Mouse (Mus musculus): ENCODE data around the gene Prlr. TPM values are rescaled to one million over a fixed set of nuclear protein-coding genes. Genes with fewer than 3 reads are reported as not detected.

Gene Prlr
- total and polyA plus RNA-seq, 3 experiments, result 1.1 to 5.5 (median 3.0) TPM

- no peak for DNase-seq
- intact Hi-C loops (cut with DNase I), result no loop called here
- Histone ChIP-seq H3K4me1 (ENCODE audit: control insufficient read depth, insufficient read depth, low read length) (no peaks in the 10 kb centered on the region), H3K36me3 (ENCODE audit: control insufficient read depth, insufficient read depth, low read length) (no peaks in the 10 kb centered on the region), H3K27ac (no peak overlapping the region), H3K4me3 (no peak overlapping the region), H3K27me3 (ENCODE audit: control insufficient read depth, insufficient read depth, low read length) (no peaks in the 10 kb centered on the region), H3K79me2 (replicated peaks; ENCODE audit: control insufficient read depth, insufficient read depth, low read length) (no peaks in the 10 kb centered on the region), H3K9ac (ENCODE audit: low read depth, low read length) (no peak overlapping the region)
- 88% methylated on average over 6 of the region's 6 CpGs for WGBS
- TF ChIP-seq EP300 (IDR thresholded peaks at IDR 0.05; ENCODE audit: insufficient read depth, low read depth, low read length), result no peak
Observed at GRCm38 (mm10) chr15:10175078-10175477, 2.0 kb upstream of the Prlr start.

- intact Hi-C loops (cut with DNase I), result no loop called here
Observed at GRCm38 (mm10) chr15:10175656-10176055, 1.4 kb upstream of the Prlr start.

DNA sequence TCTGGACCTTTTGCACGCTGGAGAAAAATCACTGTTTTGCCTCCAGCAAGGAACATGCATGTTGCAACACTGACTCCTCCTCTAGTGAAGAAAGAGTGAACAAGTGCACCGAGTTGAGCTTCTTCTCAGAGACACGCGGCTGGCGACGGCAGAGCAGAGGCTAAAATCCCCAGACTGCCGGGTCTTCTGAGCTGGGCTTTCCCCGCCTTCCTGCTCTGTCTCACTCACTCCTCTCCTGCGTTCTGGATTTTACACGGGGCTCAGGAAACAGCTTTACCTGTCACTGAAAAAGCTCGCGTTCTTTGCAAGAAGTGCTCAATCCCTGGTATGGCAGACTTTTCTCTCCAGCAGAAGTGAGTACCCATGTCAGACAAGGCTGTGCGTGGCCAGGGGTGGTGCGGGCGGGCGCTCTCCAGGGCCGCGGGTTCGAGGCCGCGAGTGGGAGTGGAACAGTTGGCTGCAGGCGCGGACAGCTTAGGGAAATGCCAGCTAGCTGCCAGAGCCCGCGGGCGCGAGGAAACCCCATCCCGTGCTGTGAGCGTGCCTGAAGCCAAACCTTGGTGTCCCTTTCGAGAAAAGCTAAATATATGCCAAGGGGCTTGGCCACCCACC lies 587 bp downstream of the Prlr start:
- H3K4me1 ChIP-seq (ENCODE audit: control insufficient read depth, insufficient read depth, low read length), result no peaks in the 10 kb centered on the region
- no peaks in the 10 kb centered on the region for H3K27me3 ChIP-seq (ENCODE audit: control insufficient read depth, insufficient read depth, low read length)
- H3K4me3 ChIP-seq, result peak overlapping the region; percentile 38
- H3K79me2 ChIP-seq (replicated peaks; ENCODE audit: control insufficient read depth, insufficient read depth, low read length), result no peaks in the 10 kb centered on the region
- H3K36me3 ChIP-seq (ENCODE audit: control insufficient read depth, insufficient read depth, low read length), result no peaks in the 10 kb centered on the region
- WGBS, result 2% methylated on average over 30 of the region's 30 CpGs
- TF ChIP-seq POLR2A (IDR thresholded peaks at IDR 0.05; ENCODE audit: insufficient read depth, low read depth, low read length), result no peak
- TF ChIP-seq CTCF (IDR thresholded peaks at IDR 0.05), result no peak
- no peak for TF ChIP-seq EP300 (IDR thresholded peaks at IDR 0.05; ENCODE audit: insufficient read depth, low read depth, low read length)
- H3K27ac ChIP-seq, result no peak overlapping the region
- peak; percentile 12 to 28 for DNase-seq
- H3K9ac ChIP-seq (ENCODE audit: low read depth, low read length), result peak overlapping the region; percentile 11; the same call in 1 of the 2 replicates
- intact Hi-C loops (cut with DNase I), result no loop called here

More at GRCm38 (mm10) chr15:10175656-10176055, 1.4 kb upstream of the Prlr start:
- no peak for TF ChIP-seq CTCF (IDR thresholded peaks at IDR 0.05)
- no peak for TF ChIP-seq POLR2A (IDR thresholded peaks at IDR 0.05; ENCODE audit: insufficient read depth, low read depth, low read length)
- no peak for TF ChIP-seq EP300 (IDR thresholded peaks at IDR 0.05; ENCODE audit: insufficient read depth, low read depth, low read length)
- WGBS, result 67% methylated on average over 7 of the region's 7 CpGs
- no peak for DNase-seq
- no peak overlapping the region for H3K4me3 ChIP-seq
- H3K79me2 ChIP-seq (replicated peaks; ENCODE audit: control insufficient read depth, insufficient read depth, low read length), result no peaks in the 10 kb centered on the region
- H3K27ac ChIP-seq, result no peak overlapping the region
- no peak overlapping the region for H3K9ac ChIP-seq (ENCODE audit: low read depth, low read length)
- no peaks in the 10 kb centered on the region for H3K36me3 ChIP-seq (ENCODE audit: control insufficient read depth, insufficient read depth, low read length)
- H3K4me1 ChIP-seq (ENCODE audit: control insufficient read depth, insufficient read depth, low read length), result no peaks in the 10 kb centered on the region
- no peaks in the 10 kb centered on the region for H3K27me3 ChIP-seq (ENCODE audit: control insufficient read depth, insufficient read depth, low read length)

GRCm38 (mm10) chr15:10178131-10178566 lies 1.1 kb downstream of the Prlr start:
- DNase-seq, result peak in 1 of 2 experiments; percentile 8
- no peaks in the 10 kb centered on the region for H3K79me2 ChIP-seq (replicated peaks; ENCODE audit: control insufficient read depth, insufficient read depth, low read length)
- H3K4me1 ChIP-seq (ENCODE audit: control insufficient read depth, insufficient read depth, low read length), result no peaks in the 10 kb centered on the region
- H3K27me3 ChIP-seq (ENCODE audit: control insufficient read depth, insufficient read depth, low read length), result no peaks in the 10 kb centered on the region
- no peak overlapping the region for H3K9ac ChIP-seq (ENCODE audit: low read depth, low read length)
- no peaks in the 10 kb centered on the region for H3K36me3 ChIP-seq (ENCODE audit: control insufficient read depth, insufficient read depth, low read length)
- TF ChIP-seq CTCF (IDR thresholded peaks at IDR 0.05) (no peak), EP300 (IDR thresholded peaks at IDR 0.05; ENCODE audit: insufficient read depth, low read depth, low read length) (no peak), POLR2A (IDR thresholded peaks at IDR 0.05; ENCODE audit: insufficient read depth, low read depth, low read length) (no peak)
- peak overlapping the region; percentile 38 for H3K4me3 ChIP-seq
- 6% methylated on average over 10 of the region's 10 CpGs for WGBS
- no peak overlapping the region for H3K27ac ChIP-seq
- intact Hi-C loops (cut with DNase I), result no loop called here

DNA sequence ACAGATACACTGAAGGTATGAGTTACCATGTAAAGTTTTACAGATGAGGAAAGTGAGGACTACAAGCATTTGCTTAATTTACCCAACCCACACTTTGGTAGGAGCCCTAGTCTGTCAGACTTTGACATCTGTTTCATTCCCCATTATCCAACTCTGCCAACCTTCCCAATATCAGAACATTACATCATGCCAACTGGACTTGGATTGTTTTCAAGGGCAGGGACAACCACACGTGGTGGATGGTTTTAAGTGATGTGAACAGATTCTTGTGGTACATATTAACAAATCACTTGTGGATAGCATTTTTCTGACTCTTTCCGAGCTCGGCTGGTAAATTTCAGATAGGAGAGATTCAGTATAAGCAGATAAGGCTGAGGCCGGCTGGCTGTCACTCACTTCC lies 3.7 kb downstream of the Prlr start:
- intact Hi-C loops (cut with DNase I), result no loop called here
- Histone ChIP-seq H3K4me1 (ENCODE audit: control insufficient read depth, insufficient read depth, low read length) (no peaks in the 10 kb centered on the region), H3K79me2 (replicated peaks; ENCODE audit: control insufficient read depth, insufficient read depth, low read length) (no peaks in the 10 kb centered on the region), H3K27ac (no peak overlapping the region), H3K4me3 (no peak overlapping the region), H3K36me3 (ENCODE audit: control insufficient read depth, insufficient read depth, low read length) (no peaks in the 10 kb centered on the region), H3K27me3 (ENCODE audit: control insufficient read depth, insufficient read depth, low read length) (no peaks in the 10 kb centered on the region), H3K9ac (ENCODE audit: low read depth, low read length) (no peak overlapping the region)
- WGBS, result 58% methylated on average over 4 of the region's 4 CpGs
- TF ChIP-seq CTCF (IDR thresholded peaks at IDR 0.05) (no peak), POLR2A (IDR thresholded peaks at IDR 0.05; ENCODE audit: insufficient read depth, low read depth, low read length) (no peak)
- no peak for DNase-seq

DNA sequence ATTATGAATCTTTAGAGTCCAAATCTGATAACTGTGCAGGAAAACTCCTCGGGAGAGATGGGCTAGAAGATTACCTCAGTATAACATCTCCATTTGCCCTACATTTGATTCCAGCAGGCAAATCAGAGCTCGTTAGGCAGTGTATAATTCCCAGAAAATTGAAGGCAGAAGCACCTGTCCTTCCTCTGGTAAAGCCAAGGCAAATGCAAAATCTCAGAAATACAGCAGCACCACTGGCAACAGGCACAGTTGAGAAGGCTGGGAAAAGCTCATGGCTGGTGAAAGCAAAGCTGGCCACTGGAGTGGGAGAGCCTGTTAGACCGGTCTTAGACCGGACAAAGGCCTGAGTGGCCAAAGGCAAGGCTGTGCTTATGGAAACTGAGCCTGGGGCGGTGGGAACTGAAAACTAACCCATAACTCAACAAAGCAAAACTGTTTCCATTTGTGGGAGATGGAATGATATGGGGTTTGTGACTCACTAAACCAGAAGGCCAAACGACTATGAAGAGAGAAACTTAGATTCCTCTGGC lies 15.1 kb downstream of the Prlr start:
- 70% methylated on average over 6 of the region's 6 CpGs for WGBS
- TF ChIP-seq EP300 (IDR thresholded peaks at IDR 0.05; ENCODE audit: insufficient read depth, low read depth, low read length), result no peak
- TF ChIP-seq POLR2A (IDR thresholded peaks at IDR 0.05; ENCODE audit: insufficient read depth, low read depth, low read length), result no peak
- no peak for TF ChIP-seq CTCF (IDR thresholded peaks at IDR 0.05)
- DNase-seq, result no peak
- no peak overlapping the region for H3K27ac ChIP-seq
- no peak overlapping the region for H3K4me3 ChIP-seq
- H3K79me2 ChIP-seq (replicated peaks; ENCODE audit: control insufficient read depth, insufficient read depth, low read length), result no peaks in the 10 kb centered on the region
- H3K4me1 ChIP-seq (ENCODE audit: control insufficient read depth, insufficient read depth, low read length), result no peaks in the 10 kb centered on the region
- no peaks in the 10 kb centered on the region for H3K27me3 ChIP-seq (ENCODE audit: control insufficient read depth, insufficient read depth, low read length)
- no peak overlapping the region for H3K9ac ChIP-seq (ENCODE audit: low read depth, low read length)
- no peaks in the 10 kb centered on the region for H3K36me3 ChIP-seq (ENCODE audit: control insufficient read depth, insufficient read depth, low read length)
- intact Hi-C loops (cut with DNase I), result no loop called here

All from heart, adult 2 months (tissue).